Mouse (Mus musculus) liver, embryonic 13.5 days (tissue): Measurements from ENCODE around the gene Tank. TPM values are rescaled to one million over a fixed set of nuclear protein-coding genes. Genes with fewer than 3 reads are reported as not detected.

ENCODE experiments used
- ATAC-seq: fragments of 200-750 bp; cut with Nextera tagmentation; 2 replicates; pipeline ENCODE4 v1.8.0; 2017; ENCODE audit warnings: low read depth, mild to moderate bottlenecking, moderate number of reproducible peaks, moderate library complexity
- DNase-seq: peaks from one replicate; pipeline ENCODE4 v3.0.0; 2022
- H3K27ac ChIP-seq: fragments of 300-500 bp; sonication (generic); 2 replicates; pipeline ENCODE4 v1.5.1; 2015; ENCODE audit warnings: moderate library complexity, mild to moderate bottlenecking, inconsistent platforms
- H3K27me3 ChIP-seq: fragments of 300-500 bp; sonication (generic); 2 replicates; pipeline ENCODE4 v1.6.1; 2015; ENCODE audit warnings: mild to moderate bottlenecking, inconsistent platforms
- H3K36me3 ChIP-seq: fragments of 300-500 bp; sonication (generic); 2 replicates; pipeline ENCODE4 v1.6.1; 2015; ENCODE audit warnings: mild to moderate bottlenecking, inconsistent platforms
- H3K4me1 ChIP-seq: fragments of 300-500 bp; sonication (generic); replicated peaks from 2 replicates; pipeline ENCODE4 v1.6.1; 2015; ENCODE audit warnings: inconsistent platforms
- H3K4me2 ChIP-seq: fragments of 300-500 bp; sonication (generic); 2 replicates; pipeline ENCODE4 v1.6.1; 2015; ENCODE audit warnings: inconsistent platforms, mild to moderate bottlenecking, moderate library complexity
- H3K4me3 ChIP-seq: fragments of 300-500 bp; sonication (generic); replicated peaks from 2 replicates; pipeline ENCODE4 v1.5.1; 2015; ENCODE audit warnings: mild to moderate bottlenecking, inconsistent platforms
- H3K9ac ChIP-seq: fragments of 300-500 bp; sonication (generic); 2 replicates; pipeline ENCODE4 v1.6.1; 2015; ENCODE audit warnings: mild to moderate bottlenecking, inconsistent platforms
- H3K9me3 ChIP-seq: fragments of 300-500 bp; sonication (generic); replicated peaks from 2 replicates; pipeline ENCODE4 v1.6.1; 2016; ENCODE audit warnings: inconsistent platforms
- whole genome bisulfite sequencing: fragments of 180-500 bp; shearing (Covaris S2); methylation state at CpG from one replicate; pipeline ENCODE4 v1.1.7; 2015; ENCODE audit not compliant: insufficient replicate concordance; 5-methylcytosine and 5-hydroxymethylcytosine counted together
- polyA plus RNA-seq: library from polyadenylated mRNA; unstranded; fragments of >200 nt; fragmentation: Nextera tagmentation; extraction: Ambion mirVana; gene quantifications from 2 replicates; pipeline ENCODE4 v1.2.1, GENCODE M21; 2015

Tank gene
- polyA plus RNA-seq, 1 experiment from 2014 or later: 24.1 TPM

DNA sequence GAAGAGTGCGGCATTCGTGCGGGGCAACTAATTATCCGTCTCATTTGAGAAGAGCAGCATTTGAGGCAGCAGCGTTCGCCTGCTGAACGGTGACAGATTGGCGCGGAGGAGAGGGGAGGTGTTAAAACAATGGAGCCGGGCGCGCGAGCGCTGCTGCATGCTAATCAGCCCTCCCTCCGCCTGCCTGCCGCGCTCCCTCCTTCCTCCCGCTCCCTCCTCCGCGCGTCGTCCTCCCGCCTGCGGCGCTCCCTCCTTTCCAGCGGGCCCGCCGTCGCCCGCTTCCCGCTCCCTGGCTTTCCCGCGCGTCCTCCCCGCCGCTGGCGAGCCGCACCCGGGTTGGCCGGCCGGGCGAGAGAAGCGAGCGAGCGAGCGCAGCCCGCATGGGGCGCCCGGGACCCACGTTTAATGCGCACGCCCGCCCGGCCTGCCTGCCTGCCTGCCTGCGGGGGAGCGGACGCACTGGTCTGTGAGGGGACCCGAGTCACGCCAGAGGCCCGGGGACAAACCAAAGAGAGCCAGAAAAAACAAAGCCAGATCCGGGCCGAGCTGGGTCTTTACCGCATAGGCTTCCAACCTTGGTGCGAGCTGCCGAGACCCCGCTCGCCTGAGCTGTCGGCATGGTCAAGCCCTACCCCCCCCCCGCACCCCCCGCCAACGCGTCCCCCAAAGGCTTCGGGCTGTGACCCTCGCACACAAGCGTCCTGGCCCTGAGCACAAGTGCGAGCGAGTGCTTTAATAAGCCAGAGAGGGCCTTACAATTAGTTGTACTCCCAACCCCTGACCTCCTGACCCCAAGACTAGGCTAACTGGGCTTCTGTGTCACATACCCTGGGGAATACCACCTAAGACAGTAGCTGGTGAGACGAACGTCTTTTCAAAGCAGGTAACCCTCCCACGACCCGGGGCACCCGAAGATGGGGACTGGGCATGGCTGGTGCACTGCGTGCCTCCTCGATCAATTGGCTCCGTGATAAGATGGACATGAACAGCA lies 78.3 kb downstream of the Tank start:
- WGBS: 3% methylated on average over 77 of the region's 85 CpGs
- peaks cover 39% of the 10 kb centered on the region for H3K27me3 ChIP-seq
- no peak overlapping the region for H3K27ac ChIP-seq
- H3K4me2 ChIP-seq: peak overlapping the region; percentile 85
- H3K4me1 ChIP-seq: peaks cover 23% of the 10 kb centered on the region
- peak overlapping the region; percentile 60 for H3K4me3 ChIP-seq
- ATAC-seq (peak; percentile 85), DNase-seq (peak; percentile 45)
- no peaks in the 10 kb centered on the region for H3K9me3 ChIP-seq
- peaks cover 2% of the 10 kb centered on the region; the same call in 1 of the 2 replicates for H3K36me3 ChIP-seq
- peak overlapping the region; percentile 64 for H3K9ac ChIP-seq

GRCm38 (mm10) chr2:61659254-61659653 lies 80.9 kb downstream of the Tank start:
- Histone ChIP-seq H3K27ac (no peak overlapping the region), H3K4me1 (peaks cover 23% of the 10 kb centered on the region), H3K4me3 (no peak overlapping the region), H3K9me3 (no peaks in the 10 kb centered on the region), H3K36me3 (no peaks in the 10 kb centered on the region), H3K9ac (no peak overlapping the region), H3K4me2 (no peak overlapping the region), H3K27me3 (peaks cover 37% of the 10 kb centered on the region)
- ATAC-seq: no peak
- no peak for DNase-seq
- WGBS: 23% methylated on average over 2 of the region's 2 CpGs

GRCm38 (mm10) chr2:61662833-61663232 lies 84.4 kb downstream of the Tank start:
- H3K27ac ChIP-seq: no peak overlapping the region
- no peak overlapping the region for H3K4me3 ChIP-seq
- no peak overlapping the region for H3K9ac ChIP-seq
- H3K36me3 ChIP-seq: no peaks in the 10 kb centered on the region
- WGBS: 66% methylated on average over 10 of the region's 10 CpGs
- H3K4me1 ChIP-seq: no peaks in the 10 kb centered on the region
- peak; percentile 18; the same call in 1 of the 2 replicates for ATAC-seq
- H3K4me2 ChIP-seq: no peak overlapping the region
- no peak for DNase-seq
- no peaks in the 10 kb centered on the region for H3K9me3 ChIP-seq
- H3K27me3 ChIP-seq: peaks cover 5% of the 10 kb centered on the region

- Histone ChIP-seq H3K9ac (no peak overlapping the region), H3K4me3 (no peak overlapping the region), H3K4me1 (no peaks in the 10 kb centered on the region), H3K4me2 (no peak overlapping the region), H3K9me3 (no peaks in the 10 kb centered on the region), H3K27me3 (no peaks in the 10 kb centered on the region), H3K27ac (no peak overlapping the region), H3K36me3 (no peaks in the 10 kb centered on the region)
- DNase-seq (no peak), ATAC-seq (no peak)
- WGBS: 66% methylated on average over 10 of the region's 10 CpGs
These were observed 85.3 kb downstream of the Tank start for GRCm38 (mm10) chr2:61663573-61664241.

DNA sequence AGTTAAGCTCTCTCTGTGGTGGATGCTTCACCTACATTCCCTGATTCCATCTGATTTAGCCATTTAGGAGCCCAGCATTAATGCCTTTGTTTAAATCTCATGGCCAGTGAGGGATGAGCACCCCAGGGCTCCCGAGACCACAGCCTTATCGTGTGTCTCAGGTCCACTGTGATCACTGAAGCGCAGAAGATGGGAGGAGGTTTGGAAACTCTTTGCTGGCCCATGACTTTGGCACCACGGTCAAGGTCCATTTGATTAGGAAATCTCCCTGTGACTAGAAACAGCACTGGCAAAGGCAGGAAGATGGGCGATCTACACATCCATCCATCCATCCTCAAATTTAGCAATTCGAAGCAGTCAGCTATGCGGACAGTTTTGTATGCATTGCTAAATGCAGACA lies 89.0 kb downstream of the Tank start:
- Histone ChIP-seq H3K27me3 (no peaks in the 10 kb centered on the region), H3K27ac (no peak overlapping the region), H3K9ac (no peak overlapping the region), H3K4me1 (no peaks in the 10 kb centered on the region), H3K36me3 (no peaks in the 10 kb centered on the region), H3K9me3 (no peaks in the 10 kb centered on the region), H3K4me2 (no peak overlapping the region), H3K4me3 (no peak overlapping the region)
- no peak for ATAC-seq
- no peak for DNase-seq
- WGBS: 73% methylated on average over 7 of the region's 7 CpGs

GRCm38 (mm10) chr2:61668260-61668659 lies 89.9 kb downstream of the Tank start:
- 18% methylated on average over 4 of the region's 4 CpGs for WGBS
- DNase-seq: no peak

DNA sequence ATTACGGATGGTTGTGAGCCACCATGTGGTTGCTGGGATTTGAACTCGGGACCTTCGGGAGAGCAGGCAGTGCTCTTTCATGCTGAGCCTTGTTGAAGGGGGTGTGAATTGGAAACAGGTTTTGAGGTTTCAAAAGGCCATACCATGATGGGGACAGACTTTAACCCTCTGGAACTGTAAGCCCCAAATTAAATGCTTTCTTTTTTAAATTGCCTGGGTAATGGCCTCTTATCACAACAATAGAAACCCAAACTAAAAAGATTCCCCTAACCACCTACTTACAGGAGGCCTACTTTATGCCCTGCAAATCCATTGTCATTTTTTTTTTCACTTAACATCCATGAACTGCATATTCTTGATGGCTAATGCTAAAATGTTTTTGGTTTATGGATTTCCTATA lies 96.2 kb downstream of the Tank start:
- no peak overlapping the region for H3K27ac ChIP-seq
- H3K4me1 ChIP-seq: no peaks in the 10 kb centered on the region
- no peaks in the 10 kb centered on the region for H3K36me3 ChIP-seq
- H3K9ac ChIP-seq: no peak overlapping the region
- H3K9me3 ChIP-seq: no peaks in the 10 kb centered on the region
- ATAC-seq: no peak
- H3K4me2 ChIP-seq: no peak overlapping the region
- WGBS: 72% methylated on average over 3 of the region's 3 CpGs
- DNase-seq: no peak
- H3K27me3 ChIP-seq: no peaks in the 10 kb centered on the region
- H3K4me3 ChIP-seq: no peak overlapping the region

More at GRCm38 (mm10) chr2:61668260-61668659, 89.9 kb downstream of the Tank start:
- Histone ChIP-seq H3K4me1 (no peaks in the 10 kb centered on the region), H3K4me3 (no peak overlapping the region), H3K36me3 (no peaks in the 10 kb centered on the region), H3K9me3 (no peaks in the 10 kb centered on the region), H3K27ac (no peak overlapping the region), H3K9ac (no peak overlapping the region), H3K4me2 (no peak overlapping the region), H3K27me3 (no peaks in the 10 kb centered on the region)
- ATAC-seq: no peak

- Histone ChIP-seq H3K4me1 (no peaks in the 10 kb centered on the region), H3K27ac (no peak overlapping the region), H3K27me3 (no peaks in the 10 kb centered on the region), H3K4me3 (no peak overlapping the region), H3K9ac (no peak overlapping the region), H3K9me3 (no peaks in the 10 kb centered on the region), H3K4me2 (no peak overlapping the region), H3K36me3 (no peaks in the 10 kb centered on the region)
- no peak for ATAC-seq
- 27% methylated on average over 1 of the region's 1 CpGs for WGBS
- no peak for DNase-seq
These were observed 103.2 kb downstream of the Tank start for GRCm38 (mm10) chr2:61681572-61681971.

DNA sequence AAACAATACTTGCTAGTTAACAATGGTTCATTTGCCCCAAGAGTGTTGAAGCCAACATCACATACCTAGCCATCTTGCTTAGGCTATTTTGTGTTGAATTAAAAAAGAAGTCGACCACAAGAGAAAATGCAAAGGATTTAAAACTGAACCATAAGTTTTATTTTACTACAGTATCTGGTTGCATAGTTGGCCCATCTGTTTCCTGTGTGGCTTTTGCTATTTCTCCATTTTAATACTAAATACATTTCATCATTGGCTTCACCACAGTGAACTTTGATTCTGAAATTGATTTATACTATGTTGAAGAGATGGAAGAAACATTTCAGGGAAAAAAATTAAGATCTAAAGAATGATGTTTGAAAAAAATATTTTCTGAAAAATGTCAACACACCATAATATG lies 108.1 kb downstream of the Tank start:
- H3K9ac ChIP-seq: no peak overlapping the region
- DNase-seq (no peak), ATAC-seq (no peak)
- no peaks in the 10 kb centered on the region for H3K9me3 ChIP-seq
- H3K27me3 ChIP-seq: no peaks in the 10 kb centered on the region
- H3K4me3 ChIP-seq: no peak overlapping the region
- H3K4me1 ChIP-seq: no peaks in the 10 kb centered on the region
- no peak overlapping the region for H3K27ac ChIP-seq
- H3K36me3 ChIP-seq: no peaks in the 10 kb centered on the region
- 40% methylated on average over 1 of the region's 1 CpGs for WGBS
- no peak overlapping the region for H3K4me2 ChIP-seq

DNA sequence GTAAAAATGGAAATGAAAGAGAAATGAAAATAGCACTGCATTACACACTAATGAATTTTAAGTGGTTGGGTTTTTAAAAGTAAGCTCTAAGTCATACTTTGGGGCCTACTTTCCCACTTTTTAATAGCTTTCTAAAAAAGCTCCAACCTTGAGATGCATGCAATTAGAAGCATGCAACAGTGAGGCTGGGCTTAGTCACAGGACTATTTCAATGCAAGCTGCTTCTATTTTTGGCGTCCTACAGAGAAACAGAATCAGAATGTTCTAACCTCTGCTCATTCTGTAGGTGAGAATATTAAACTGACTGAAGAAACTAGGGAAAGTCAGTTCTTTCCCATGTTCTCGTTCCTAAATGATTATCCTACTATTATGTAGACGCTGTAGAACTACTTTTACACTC lies 110.7 kb downstream of the Tank start:
- Histone ChIP-seq H3K4me2 (no peak overlapping the region), H3K4me1 (no peaks in the 10 kb centered on the region), H3K4me3 (no peak overlapping the region), H3K36me3 (no peaks in the 10 kb centered on the region), H3K9ac (no peak overlapping the region), H3K27ac (no peak overlapping the region), H3K9me3 (no peaks in the 10 kb centered on the region), H3K27me3 (no peaks in the 10 kb centered on the region)
- ATAC-seq (no peak), DNase-seq (no peak)
- WGBS: 54% methylated on average over 3 of the region's 3 CpGs
